Mouse (Mus musculus): ENCODE results near the gene Cipc.

Cipc gene

DNA sequence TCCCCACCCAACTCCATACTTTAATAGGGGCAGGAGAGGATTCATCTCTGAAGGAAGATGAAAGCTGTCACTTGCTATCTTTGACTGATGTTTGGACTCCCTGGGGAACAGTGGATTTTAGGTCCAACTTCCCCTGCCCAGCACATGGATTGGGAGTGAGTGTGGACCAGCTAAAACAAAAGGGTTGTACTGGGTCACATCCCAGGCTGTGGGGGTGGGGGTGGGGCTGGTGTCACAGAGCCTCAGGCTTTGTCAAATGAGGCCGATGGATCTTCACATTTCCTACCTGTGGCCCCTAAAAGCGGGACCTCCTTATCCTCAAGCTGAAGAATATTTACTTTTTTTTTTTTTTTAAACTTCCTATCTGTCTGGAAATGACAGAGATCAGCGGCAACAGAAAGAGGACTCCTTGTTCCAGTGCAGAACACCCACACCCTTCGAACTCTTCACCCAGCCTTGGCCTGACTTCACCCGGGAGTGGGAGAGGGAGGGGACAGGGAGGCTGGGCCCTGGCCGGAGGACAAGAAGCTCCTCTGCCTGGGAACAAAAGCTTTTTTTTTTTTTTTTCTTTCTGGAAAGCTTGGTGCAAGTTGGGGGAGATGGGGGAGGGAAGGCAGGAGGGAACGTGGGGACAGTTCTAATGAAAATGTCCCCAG, 14.8 kb upstream of the Cipc start:
- DNase-seq (ENCODE audit: low read depth, low spot score), result no peak

DNA sequence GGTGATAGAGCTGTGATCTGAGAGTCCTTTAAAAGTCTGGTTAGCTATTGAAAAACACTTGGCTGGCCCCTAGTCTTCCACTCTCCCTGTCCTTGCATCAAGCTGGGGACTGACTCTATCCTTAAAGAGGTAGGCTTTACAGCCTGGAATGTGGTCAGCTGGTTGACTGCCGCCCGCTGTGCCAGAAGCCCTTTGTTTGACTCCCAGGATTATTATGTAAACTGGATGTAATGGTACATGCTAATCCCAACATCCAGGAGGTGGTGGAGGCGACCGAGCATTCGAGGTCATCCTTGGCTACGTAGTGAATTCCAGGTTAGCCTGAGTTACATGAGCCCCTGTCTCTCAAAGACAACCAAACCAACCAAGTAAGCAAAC, 14.3 kb upstream of the Cipc start:
- no peak for DNase-seq (ENCODE audit: low read depth, low spot score)

- DNase-seq (ENCODE audit: low read depth, low spot score), result no peak
These were observed 12.1 kb upstream of the Cipc start for GRCm38 (mm10) chr12:86934748-86935147.

GRCm38 (mm10) chr12:86935692-86936282, 11.1 kb upstream of the Cipc start:
- DNase-seq (ENCODE audit: low read depth, low spot score), result no peak

GRCm38 (mm10) chr12:86936587-86937343, 10.1 kb upstream of the Cipc start:
- DNase-seq (ENCODE audit: low read depth, low spot score), result no peak

DNA sequence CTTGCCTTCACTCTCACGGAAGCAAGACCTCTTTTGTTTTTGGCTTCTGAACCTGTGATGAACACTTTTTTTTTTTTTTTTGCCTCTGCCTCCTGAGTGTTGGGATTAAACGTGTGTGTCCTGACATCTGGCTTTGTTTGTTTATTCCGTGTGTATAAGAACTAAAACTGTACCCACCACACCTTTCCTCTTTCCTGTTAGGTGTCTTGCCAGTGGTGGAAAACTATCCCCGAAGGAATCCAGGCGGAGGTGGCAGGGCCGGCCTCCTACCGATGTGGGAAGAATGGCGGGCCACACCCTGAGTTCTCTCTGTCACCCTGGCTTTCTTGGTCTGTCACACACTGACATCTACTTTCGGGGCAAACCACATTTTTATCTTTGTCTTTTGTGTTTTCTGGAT, 8.3 kb upstream of the Cipc start:
- DNase-seq (ENCODE audit: low read depth, low spot score), result no peak

DNA sequence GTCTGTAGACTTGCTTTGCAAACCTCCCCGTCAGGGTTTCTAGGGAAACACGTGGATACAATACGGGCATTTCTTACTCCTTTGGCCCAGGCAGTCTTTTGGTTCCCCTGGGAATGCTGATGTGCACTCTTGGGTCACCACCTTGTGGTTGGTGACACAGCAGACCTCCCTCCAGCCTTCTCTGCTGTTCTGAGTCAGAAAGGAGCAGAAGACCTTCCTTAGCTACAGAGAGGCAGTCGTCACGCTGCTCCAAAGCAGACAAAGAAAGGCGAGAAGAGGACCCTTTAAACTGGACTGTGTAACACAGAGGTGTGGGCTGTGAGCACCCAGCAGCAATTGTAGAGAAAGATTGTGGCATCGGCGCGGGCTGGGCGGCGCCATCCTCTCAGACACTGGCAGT, 5.7 kb upstream of the Cipc start:
- no peak for DNase-seq (ENCODE audit: low read depth, low spot score)

- peak; percentile 88 for DNase-seq (ENCODE audit: low read depth, low spot score)
These were observed 4.9 kb upstream of the Cipc start for GRCm38 (mm10) chr12:86941734-86942486.

DNA sequence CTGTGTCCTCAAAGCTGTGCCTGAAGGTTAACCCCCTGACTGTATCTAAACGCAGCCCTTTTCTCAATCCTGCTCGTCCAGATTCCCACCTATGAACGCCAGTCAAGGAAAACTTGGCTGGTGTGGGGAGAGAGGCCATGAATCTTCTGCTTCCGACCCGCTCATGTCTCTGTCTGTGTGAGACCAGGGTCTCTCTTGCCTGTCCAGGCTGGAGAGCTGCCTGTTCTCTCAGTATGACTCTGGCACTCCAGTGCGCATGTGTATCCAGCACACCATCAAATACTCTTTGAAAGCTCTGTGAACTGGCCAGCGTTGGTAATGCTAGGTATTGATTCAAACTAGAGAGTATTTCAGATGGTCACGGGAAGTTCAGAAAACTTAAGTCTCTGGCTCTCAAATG, 3.4 kb upstream of the Cipc start:
- DNase-seq (ENCODE audit: low read depth, low spot score), result no peak

DNA sequence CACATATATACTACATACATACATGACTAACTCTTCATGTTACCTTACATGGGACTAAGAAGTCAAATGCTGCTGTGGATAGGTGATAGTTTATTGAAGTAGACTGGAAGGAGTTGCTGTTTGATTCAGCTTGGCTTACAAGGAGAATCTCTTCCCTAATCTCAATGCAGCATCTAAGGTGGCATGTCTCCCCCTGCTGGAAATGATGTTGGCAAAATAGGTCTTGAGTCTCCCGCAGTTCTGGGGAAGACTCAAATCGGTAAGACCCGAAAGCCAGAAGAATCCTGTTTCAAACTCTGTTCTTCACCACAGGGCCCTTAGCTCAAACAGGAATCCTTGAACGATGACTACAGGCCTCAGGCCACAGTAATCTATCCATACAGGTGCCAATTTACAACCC, 1.7 kb upstream of the Cipc start:
- peak; percentile 87 for DNase-seq (ENCODE audit: low read depth, low spot score)

DNA sequence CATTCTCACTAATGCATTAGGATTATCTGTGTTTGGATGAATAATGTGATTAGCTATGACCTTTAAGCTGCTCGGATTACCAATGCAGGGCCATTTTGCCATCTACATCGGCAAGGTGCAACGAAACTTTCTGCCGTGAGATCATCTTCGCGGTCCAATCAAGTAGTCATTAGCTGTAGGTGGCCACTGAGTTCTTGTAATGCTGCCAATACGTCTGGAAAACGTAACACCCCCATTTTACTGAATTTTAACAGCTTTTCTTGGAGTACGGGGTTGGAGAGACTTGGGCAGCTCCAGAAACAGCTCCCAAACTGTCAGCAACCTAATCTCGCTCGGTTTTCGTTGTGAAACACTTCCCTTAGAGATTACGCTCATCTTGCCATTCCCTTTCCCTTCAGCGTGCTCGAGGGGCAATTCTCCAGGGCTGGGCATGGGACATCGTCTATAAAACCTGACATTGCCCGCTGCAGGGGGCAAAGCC, 502 bp upstream of the Cipc start:
- no peak for DNase-seq (ENCODE audit: low read depth, low spot score)

GRCm38 (mm10) chr12:86947681-86948401, 998 bp downstream of the Cipc start:
- no peak for DNase-seq (ENCODE audit: low read depth, low spot score)

DNA sequence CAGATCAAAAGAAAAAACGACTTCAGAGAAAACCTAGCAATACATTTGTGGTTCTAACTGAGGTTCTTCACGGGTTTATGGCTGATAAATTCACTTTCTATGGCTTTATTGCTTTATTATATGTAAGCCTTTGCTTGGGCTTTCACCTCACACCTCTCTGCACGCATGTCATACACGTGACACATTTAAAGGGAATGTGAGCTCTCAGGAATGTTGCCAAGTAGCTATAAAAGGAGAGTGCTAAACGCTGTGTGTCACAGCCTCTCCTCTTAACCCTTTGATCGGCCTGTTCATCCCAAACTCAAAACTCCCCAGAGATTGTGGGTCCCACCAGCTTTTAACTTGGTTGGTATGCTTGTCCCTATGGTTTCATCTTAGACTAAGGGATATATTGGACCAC, 1.8 kb downstream of the Cipc start:
- no peak for DNase-seq (ENCODE audit: low read depth, low spot score)

DNA sequence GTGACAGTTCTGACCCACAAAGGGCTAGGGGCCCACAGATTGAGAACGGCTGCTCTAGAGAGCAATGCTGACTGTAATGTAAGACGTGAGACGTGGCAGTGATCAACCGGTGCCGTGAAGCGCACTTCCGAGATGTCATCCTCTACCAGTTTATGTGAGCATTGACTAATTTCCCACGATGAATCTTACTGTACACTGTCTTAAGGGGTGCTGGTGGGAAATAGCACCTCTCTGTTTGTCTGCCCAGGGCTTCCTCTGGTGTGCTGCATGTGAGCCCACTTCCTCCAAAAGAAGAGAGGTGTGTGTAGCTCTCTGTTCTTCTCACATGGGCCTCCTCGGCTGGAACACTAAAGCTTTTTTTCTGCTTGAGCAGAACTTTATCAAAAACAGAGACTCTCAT, 2.7 kb downstream of the Cipc start:
- DNase-seq (ENCODE audit: low read depth, low spot score), result no peak

DNA sequence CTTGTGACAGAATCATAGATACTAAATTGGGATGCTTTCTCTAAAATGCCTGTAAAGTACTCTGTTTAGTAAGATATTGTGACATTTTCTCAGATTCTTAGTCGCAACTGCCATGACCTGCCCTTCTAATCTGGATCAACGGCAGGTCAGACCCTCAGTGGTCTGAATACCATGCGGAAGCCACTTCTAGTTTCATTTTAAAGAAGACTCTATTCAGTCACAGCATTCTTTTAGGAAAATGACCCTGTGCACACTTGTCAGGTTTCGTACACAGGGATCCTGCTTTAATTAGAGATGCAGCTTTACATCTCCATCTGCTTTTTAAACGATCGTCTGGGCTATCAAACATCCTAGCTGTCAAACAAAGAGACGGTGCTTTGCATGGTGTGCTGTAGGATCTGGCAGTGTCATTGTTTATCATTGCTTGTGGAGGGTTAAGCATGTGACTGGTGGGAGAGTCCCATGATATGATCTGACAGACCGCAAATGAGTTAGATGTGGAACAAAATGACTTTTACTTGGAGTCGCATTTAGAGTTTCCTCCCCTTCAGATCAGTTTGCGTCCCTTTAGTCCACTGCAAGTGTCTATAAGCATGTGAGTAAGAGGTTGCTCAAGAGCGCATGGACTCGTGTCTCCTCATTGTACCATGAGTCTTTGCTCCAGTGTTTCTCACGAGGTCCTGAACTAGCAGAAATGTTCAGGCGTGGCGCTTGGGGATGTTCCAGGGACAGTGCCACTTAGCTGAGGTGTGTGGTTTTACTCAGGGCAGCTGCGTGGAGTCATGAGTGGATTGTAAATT, 3.5 kb downstream of the Cipc start:
- DNase-seq (ENCODE audit: low read depth, low spot score), result no peak

DNA sequence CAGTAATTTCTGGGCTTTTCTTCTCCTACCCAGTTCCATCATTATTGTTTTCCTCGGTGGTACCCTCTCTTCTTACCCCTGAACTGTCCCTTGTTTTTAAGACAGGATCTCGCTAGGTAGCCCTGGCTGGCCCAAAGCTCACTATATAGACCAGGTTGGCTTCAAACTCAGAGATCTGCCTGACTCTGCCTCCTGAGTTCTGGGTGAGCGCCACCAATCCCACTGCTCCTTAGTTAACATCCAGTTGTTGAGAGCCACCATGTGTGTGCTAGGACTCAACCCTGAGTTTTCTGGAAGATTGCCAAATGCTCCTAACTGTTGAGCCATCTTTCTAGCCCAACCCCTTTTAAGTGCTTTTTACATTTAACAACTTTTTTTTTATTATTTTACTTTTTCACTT, 4.1 kb downstream of the Cipc start:
- DNase-seq (ENCODE audit: low read depth, low spot score), result no peak

GRCm38 (mm10) chr12:86952331-86952850, 5.5 kb downstream of the Cipc start:
- no peak for DNase-seq (ENCODE audit: low read depth, low spot score)

- no peak for DNase-seq (ENCODE audit: low read depth, low spot score)
These were observed 9.1 kb downstream of the Cipc start for GRCm38 (mm10) chr12:86955894-86956293.

- no peak for DNase-seq (ENCODE audit: low read depth, low spot score)
These were observed 11.7 kb downstream of the Cipc start for GRCm38 (mm10) chr12:86958558-86958957.

GRCm38 (mm10) chr12:86959661-86960060, 12.8 kb downstream of the Cipc start:
- no peak for DNase-seq (ENCODE audit: low read depth, low spot score)

Data from telencephalon, adult 2 months (tissue).